Mouse (Mus musculus) C2C12 (cell line): ENCODE measurements at regions not wholly inside any gene's neighbourhood (a gene's known extent, or its start where the extent isn't known, plus 50 kb on each side); places are given as distances from the start of the nearest gene placed in this dataset.

Experiments
- CTCF ChIP-seq: IDR thresholded peaks from one replicate; pipeline ENCODE4 v1.5.1; 2011; ENCODE audit not compliant: control insufficient read depth, insufficient read depth, insufficient read length
- MYOD1 ChIP-seq: IDR thresholded peaks from one replicate; pipeline ENCODE4 v1.6.1; 2011; ENCODE audit warnings: low read depth; ENCODE audit not compliant: control insufficient read depth, insufficient read length
- MYOG ChIP-seq: IDR thresholded peaks from one replicate; pipeline ENCODE4 v1.6.1; 2011; ENCODE audit not compliant: control insufficient read depth, insufficient read length; ENCODE audit errors: extremely low read depth
- USF1 ChIP-seq: IDR thresholded peaks from one replicate; pipeline ENCODE4 v1.6.1; 2011; ENCODE audit warnings: low read depth, mild to moderate bottlenecking, control low read depth, moderate library complexity

GRCm38 (mm10) chr15:5343794-5344193 is 99.8 kb upstream of the Ptger4 start:
- TF ChIP-seq MYOD1 (no peak), CTCF (no peak), MYOG (no peak), USF1 (no peak)
